Mouse (Mus musculus): ENCODE results near the gene Angptl8.
"Not testable (repeated sequence)": the region's sequence is repeated elsewhere in the genome, so short reads cannot be mapped to it uniquely, and the experiment has no call there.

Gene Angptl8

DNA sequence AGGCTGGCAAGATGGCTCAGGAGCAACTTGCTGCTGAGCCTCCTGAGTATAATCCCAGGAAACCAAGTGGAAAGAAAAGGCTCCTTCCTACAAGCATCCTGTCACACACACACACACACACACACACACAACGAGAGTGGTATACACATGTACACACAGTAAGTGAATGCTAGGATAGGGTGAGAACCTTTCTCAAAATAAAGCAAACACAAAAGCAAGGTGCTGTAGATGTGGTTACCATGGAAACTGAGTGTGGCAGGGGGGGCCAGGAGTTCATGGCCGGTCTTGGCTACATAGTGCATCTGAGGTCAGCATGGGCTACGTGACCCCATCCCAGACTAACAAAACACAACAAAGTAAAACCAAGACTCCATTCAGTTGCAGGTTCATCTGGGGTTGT lies 15.8 kb downstream of the Angptl8 start:
- no peak for DNase-seq

GRCm38 (mm10) chr9:21852128-21853091 lies 17.1 kb downstream of the Angptl8 start, which contains the start of gene Dock6:
Gene Dock6, minus strand, starts transcription at chr9:21852635.
- peak; percentile 91 for DNase-seq

DNA sequence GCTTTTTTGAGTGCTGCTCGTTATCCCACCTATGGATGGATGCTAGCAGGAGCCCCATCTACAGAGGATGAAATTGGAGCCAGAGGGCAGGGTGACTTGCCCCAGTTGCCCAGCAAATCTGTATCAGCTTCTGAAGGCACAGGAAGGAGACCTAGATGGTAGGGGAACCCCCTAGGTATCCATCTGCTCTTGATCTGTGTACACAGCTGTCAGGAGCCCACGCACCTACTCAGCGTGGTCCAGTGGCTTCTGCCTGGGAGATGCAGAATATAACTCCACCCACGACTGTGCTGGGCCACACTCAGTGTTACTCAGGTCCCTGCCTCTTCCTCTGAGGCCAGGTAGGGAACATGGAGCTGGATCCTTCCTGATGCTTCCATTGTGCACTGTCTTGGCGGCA lies 18.7 kb downstream of the Angptl8 start:
- DNase-seq, result no peak

DNA sequence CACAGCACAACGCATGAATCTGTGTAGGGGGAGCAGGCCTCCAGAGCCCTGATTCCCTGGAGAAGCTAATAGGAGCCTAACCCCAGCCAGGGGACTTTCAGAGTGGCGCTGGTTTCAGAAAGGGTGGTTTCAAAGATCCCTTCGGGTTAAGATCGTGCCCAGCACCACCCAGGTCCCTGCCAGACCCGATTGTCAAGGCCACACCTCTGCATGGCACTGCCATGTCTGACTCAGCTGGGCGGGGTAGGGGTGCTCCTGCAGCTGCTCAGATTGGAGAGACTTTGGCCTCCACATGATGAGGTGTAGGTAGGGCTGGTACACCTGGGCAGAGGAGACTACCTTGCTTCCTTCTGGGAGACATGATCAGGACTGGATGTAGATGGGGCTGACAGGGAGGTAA lies 19.6 kb downstream of the Angptl8 start:
- DNase-seq, result no peak

- no peak for DNase-seq
Observed at GRCm38 (mm10) chr9:21857501-21857900, 22.2 kb downstream of the Angptl8 start.

DNA sequence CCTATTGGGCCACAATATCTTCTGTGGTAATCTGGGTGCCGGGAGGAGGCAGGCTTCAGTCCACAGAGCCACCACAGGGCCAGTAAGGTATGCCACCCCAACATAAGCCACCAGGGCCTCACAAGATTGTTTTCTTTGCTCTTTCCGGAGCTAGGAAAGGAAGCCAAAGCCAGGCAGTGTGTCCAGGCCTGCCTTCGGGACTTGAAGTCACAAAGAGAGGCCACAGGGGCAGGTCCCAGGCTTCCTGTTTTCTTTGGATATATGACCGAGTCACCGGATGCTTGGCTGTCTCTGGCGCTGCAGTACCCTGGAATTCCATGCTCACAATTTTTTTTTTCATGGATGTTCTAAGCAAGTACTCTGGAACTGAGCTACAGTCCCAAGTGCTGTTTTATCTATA lies 22.8 kb downstream of the Angptl8 start:
- peak; percentile 69 for DNase-seq

DNA sequence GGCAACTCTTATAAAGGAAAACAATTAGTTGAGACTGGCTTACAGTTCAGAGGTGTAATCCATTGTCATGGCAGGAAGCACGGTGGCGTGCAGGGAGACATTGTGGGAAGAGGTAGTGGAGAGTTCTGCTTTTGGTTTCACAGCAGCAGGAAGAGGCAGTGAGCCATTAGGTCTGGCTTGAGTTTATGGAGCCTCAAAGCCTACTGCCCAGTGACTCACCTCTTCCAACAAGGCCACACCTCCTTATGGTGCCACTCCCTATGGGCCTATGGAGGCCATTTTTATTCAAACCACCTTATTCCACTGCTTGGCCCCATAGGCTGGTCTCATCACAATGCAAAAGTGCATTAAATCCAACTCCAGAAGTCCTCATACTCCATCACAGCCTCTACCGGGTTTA lies 24.3 kb downstream of the Angptl8 start:
- no peak for DNase-seq

GRCm38 (mm10) chr9:21860349-21860748 lies 25.0 kb downstream of the Angptl8 start:
- DNase-seq, result not testable (repeated sequence)

DNA sequence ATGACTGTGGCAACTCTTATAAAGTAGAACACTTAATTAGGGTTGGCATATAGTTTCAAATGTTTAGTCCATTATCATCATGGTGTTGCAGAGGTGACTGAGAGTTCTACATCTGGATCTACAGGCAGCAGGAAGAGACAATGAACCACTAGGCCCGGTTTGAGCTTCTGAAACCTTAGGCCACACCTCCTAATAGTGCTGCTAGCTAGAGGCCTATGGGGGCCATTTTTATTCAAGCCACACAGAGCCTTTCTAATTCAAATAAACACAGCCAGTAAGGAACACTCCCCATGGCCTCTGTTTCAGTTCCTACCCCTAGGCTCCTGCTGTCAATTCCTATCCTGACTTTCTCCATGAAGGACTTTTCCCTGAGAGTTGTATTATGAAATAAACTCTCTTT lies 26.9 kb downstream of the Angptl8 start:
- no peak for DNase-seq

- DNase-seq, result no peak
Observed at GRCm38 (mm10) chr9:21865673-21866398, 30.5 kb downstream of the Angptl8 start.

DNA sequence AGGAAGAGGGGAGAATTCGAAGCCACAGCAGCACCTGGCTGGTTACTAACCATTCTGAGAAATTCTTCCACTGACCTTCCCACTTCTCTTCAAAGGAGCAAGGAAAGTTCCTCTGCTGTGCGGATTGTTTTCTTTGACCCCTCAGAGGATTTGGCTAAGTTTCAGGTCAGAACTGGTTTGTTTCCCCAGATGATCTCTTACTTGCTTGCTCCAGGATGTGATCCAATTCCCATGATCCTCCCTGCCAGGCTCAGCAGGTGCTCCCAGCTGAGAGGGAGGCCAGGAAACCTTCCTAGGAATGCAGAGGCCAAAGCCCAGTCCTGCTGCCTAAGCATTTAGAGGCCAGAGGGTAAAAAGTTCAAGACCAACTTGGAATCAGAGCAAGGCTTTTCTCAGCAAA lies 31.3 kb downstream of the Angptl8 start:
- DNase-seq, result peak; percentile 63

- no peak for DNase-seq
Observed at GRCm38 (mm10) chr9:21867726-21868125, 32.4 kb downstream of the Angptl8 start.

DNA sequence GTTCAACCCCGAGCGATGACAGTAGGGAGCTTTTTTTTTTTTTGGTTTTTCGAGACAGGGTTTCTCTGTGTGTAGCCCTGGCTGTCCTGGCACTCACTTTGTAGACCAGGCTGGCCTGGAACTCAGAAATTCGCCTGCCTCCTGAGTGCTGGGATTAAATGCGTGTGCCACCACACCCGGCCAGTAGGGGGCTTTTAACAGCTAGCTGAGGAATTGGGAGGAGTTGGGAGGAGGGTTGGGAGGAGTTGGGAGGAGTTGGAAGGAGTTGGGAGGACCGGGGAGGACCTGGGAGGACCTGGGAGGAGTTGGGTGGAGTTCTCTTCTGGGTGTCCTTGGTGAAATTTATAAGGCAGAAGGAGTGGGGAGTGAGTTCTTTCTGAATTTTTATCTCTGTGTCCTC lies 34.0 kb downstream of the Angptl8 start:
- DNase-seq, result peak; percentile 73

GRCm38 (mm10) chr9:21870879-21871524 lies 35.7 kb downstream of the Angptl8 start:
- DNase-seq, result peak; percentile 62

GRCm38 (mm10) chr9:21872204-21872603 lies 36.9 kb downstream of the Angptl8 start:
- DNase-seq, result no peak

DNA sequence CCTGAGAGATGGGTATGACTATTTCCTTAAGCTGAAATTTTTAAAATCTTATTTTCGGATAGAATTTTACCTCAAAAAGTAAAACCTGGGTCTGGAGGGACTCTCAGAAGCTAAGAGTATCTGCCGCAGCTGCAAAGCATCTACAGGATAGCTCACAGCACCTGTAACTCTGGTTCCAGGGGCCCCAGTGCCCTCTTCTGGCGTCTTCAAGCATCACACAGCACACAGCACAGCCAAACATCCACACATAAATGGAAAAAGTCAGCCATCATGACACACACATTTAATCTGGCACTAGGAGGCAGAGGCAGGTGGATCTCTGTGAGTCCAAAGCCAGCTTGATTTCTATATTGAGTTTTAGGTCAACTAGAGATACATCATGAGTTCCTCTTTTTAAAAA lies 41.3 kb downstream of the Angptl8 start:
- DNase-seq, result no peak
